Mouse (Mus musculus) midbrain, embryonic 14.5 days (tissue): ENCODE results near the gene Tmem150b. TPM values are rescaled to one million over a fixed set of nuclear protein-coding genes. Genes with fewer than 3 reads are reported as not detected.

Experiments
- ATAC-seq: fragments of 200-750 bp; cut with Nextera tagmentation; 2 replicates; pipeline ENCODE4 v1.8.0; 2017; ENCODE audit warnings: moderate number of reproducible peaks, moderate library complexity; ENCODE audit not compliant: low FRiP score, low TSS enrichment
- DNase-seq: peaks from one replicate; pipeline ENCODE4 v3.0.0-alpha.2; 2015
- H3K27ac ChIP-seq: fragments of 300-500 bp; sonication (generic); replicated peaks from 2 replicates; pipeline ENCODE4 v1.5.1; 2014; ENCODE audit warnings: mild to moderate bottlenecking, low read depth, low read length, moderate library complexity
- H3K27me3 ChIP-seq: fragments of 300-500 bp; sonication (generic); 2 replicates; pipeline ENCODE4 v1.6.1; 2014; ENCODE audit warnings: low read length, control low read depth, mixed read lengths; ENCODE audit not compliant: control insufficient read depth, insufficient read depth
- H3K36me3 ChIP-seq: fragments of 300-500 bp; sonication (generic); 2 replicates; pipeline ENCODE4 v1.6.1; 2014; ENCODE audit warnings: low read length, control low read depth; ENCODE audit not compliant: control insufficient read depth, insufficient read depth
- H3K4me1 ChIP-seq: fragments of 300-500 bp; sonication (generic); 2 replicates; pipeline ENCODE4 v1.6.1; 2014; ENCODE audit warnings: mild to moderate bottlenecking, antibody characterized with exemption, low read length, control low read depth; ENCODE audit not compliant: control insufficient read depth, insufficient read depth
- H3K4me2 ChIP-seq: fragments of 300-500 bp; sonication (generic); 2 replicates; pipeline ENCODE4 v1.6.1; 2014; ENCODE audit warnings: mild to moderate bottlenecking, low read length, moderate library complexity
- H3K4me3 ChIP-seq: fragments of 300-500 bp; sonication (generic); replicated peaks from 2 replicates; pipeline ENCODE4 v1.5.1; 2014; ENCODE audit warnings: low read depth, low read length
- H3K9ac ChIP-seq: fragments of 300-500 bp; sonication (generic); replicated peaks from 2 replicates; pipeline ENCODE4 v1.6.1; 2014; ENCODE audit warnings: mild to moderate bottlenecking, low read length, moderate library complexity
- H3K9me3 ChIP-seq: fragments of 300-500 bp; sonication (generic); 2 replicates; pipeline ENCODE4 v1.6.1; 2016; ENCODE audit warnings: low read length, control low read depth, mixed read lengths; ENCODE audit not compliant: control insufficient read depth
- WGBS: fragments of 180-500 bp; shearing (Covaris S2); extraction: QIAGEN DNeasy Blood & Tissue Kit; methylation state at CpG from one replicate; pipeline ENCODE4 v1.1.7; 2014; 5-methylcytosine and 5-hydroxymethylcytosine counted together
- polyA plus RNA-seq: library from polyadenylated mRNA; unstranded; fragments of >200 nt; fragmentation: Nextera tagmentation; extraction: Ambion mirVana; gene quantifications from 2 replicates; pipeline ENCODE4 v1.2.1, GENCODE M21; 2014

Tmem150b gene
- polyA plus RNA-seq, 1 experiment from 2014 or later: 0.12 TPM

- 28% methylated on average over 18 of the region's 18 CpGs for WGBS
- ATAC-seq (no peak), DNase-seq (peak; percentile 66)
- Histone ChIP-seq H3K27me3 (no peaks in the 10 kb centered on the region), H3K4me2 (no peak overlapping the region), H3K27ac (no peak overlapping the region), H3K4me1 (no peaks in the 10 kb centered on the region), H3K9ac (no peak overlapping the region), H3K9me3 (no peaks in the 10 kb centered on the region), H3K4me3 (no peak overlapping the region), H3K36me3 (peaks cover 94% of the 10 kb centered on the region)
Observed at GRCm38 (mm10) chr7:4705098-4705497, 20.0 kb downstream of the Tmem150b start.

DNA sequence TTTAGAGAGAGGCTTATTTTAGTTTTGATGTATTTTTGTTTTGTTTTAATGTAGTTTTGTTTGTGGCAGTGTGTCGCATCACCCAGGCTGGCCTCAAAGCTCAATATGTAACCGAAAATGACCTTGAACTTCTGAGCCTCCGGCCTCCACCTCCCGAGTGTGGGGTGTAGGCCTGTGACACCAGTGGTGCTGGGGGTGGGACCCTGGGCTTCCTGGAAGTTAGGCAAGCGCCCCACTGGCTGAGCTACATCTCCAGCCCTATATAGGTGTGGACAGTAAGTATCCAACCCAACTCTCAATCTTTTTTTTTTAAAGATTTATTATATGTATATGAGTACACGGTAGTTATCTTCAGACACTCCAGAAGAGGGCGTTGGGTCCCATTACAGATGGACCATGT, 21.9 kb downstream of the Tmem150b start:
- no peak for ATAC-seq
- no peaks in the 10 kb centered on the region for H3K9me3 ChIP-seq
- peaks cover 93% of the 10 kb centered on the region for H3K36me3 ChIP-seq

GRCm38 (mm10) chr7:4702334-4702733, 22.7 kb downstream of the Tmem150b start:
- Histone ChIP-seq H3K4me2 (no peak overlapping the region), H3K27ac (no peak overlapping the region), H3K4me1 (no peaks in the 10 kb centered on the region), H3K9me3 (no peaks in the 10 kb centered on the region), H3K9ac (no peak overlapping the region), H3K4me3 (no peak overlapping the region), H3K27me3 (no peaks in the 10 kb centered on the region), H3K36me3 (peaks cover 91% of the 10 kb centered on the region)
- DNase-seq: no peak
- no peak for ATAC-seq
- WGBS: 44% methylated on average over 8 of the region's 8 CpGs

More for the DNA sequence above, 21.9 kb downstream of the Tmem150b start:
- WGBS: 95% methylated on average over 7 of the region's 7 CpGs
- H3K9ac ChIP-seq: no peak overlapping the region
- H3K27ac ChIP-seq: no peak overlapping the region
- no peak overlapping the region for H3K4me2 ChIP-seq
- H3K4me3 ChIP-seq: no peak overlapping the region
- no peaks in the 10 kb centered on the region for H3K4me1 ChIP-seq
- no peak for DNase-seq
- no peaks in the 10 kb centered on the region for H3K27me3 ChIP-seq

DNA sequence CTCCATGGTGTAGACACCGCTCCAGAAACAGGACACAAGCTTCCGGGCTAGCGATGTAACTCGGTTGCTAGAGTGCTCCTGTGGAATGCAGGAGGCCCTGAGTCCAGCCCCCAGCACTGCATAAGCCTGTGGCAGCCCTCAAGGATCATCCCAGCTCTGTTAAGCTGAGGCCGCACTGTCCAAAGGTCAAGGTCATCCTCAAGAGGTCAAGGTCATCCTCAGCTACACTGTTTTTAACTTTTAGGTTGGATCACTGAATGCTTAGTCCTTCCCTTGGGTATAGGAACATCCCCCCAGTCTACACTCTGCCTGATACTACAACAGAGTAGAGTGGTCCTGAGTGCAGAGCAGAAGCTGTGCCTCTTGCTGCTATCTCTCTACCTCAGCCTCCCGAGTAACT, 32.0 kb downstream of the Tmem150b start:
- DNase-seq (no peak), ATAC-seq (no peak)
- Histone ChIP-seq H3K9ac (no peak overlapping the region), H3K4me3 (no peak overlapping the region), H3K27ac (no peak overlapping the region), H3K4me2 (no peak overlapping the region), H3K9me3 (no peaks in the 10 kb centered on the region), H3K36me3 (peaks cover 52% of the 10 kb centered on the region), H3K4me1 (peaks cover 10% of the 10 kb centered on the region), H3K27me3 (no peaks in the 10 kb centered on the region)
- WGBS: 60% methylated on average over 6 of the region's 6 CpGs

GRCm38 (mm10) chr7:4690951-4691653, 33.9 kb downstream of the Tmem150b start:
- WGBS: 3% methylated on average over 32 of the region's 35 CpGs
- H3K9ac ChIP-seq: peak overlapping the region; percentile 100
- peaks cover 37% of the 10 kb centered on the region for H3K36me3 ChIP-seq
- H3K4me3 ChIP-seq: peak overlapping the region; percentile 99
- peak; percentile 74 for ATAC-seq
- no peaks in the 10 kb centered on the region for H3K9me3 ChIP-seq
- H3K4me1 ChIP-seq: peaks cover 10% of the 10 kb centered on the region
- no peaks in the 10 kb centered on the region for H3K27me3 ChIP-seq
- DNase-seq: peak; percentile 51
- H3K4me2 ChIP-seq: peak overlapping the region; percentile 74
- peak overlapping the region; percentile 96 for H3K27ac ChIP-seq

GRCm38 (mm10) chr7:4690387-4690786, 34.7 kb downstream of the Tmem150b start, which contains the start of gene Brsk1:
TSS of gene Brsk1 (plus strand) at chr7:4690604.
- peaks cover 30% of the 10 kb centered on the region for H3K36me3 ChIP-seq
- H3K27me3 ChIP-seq: no peaks in the 10 kb centered on the region
- no peaks in the 10 kb centered on the region for H3K9me3 ChIP-seq
- DNase-seq (peak; percentile 96), ATAC-seq (peak; percentile 91)
- H3K4me3 ChIP-seq: peak within 1 kb of the TSS; percentile 99
- H3K27ac ChIP-seq: peak within 1 kb of the TSS; percentile 96
- 1% methylated on average over 15 of the region's 18 CpGs for WGBS
- peak within 1 kb of the TSS; percentile 100 for H3K9ac ChIP-seq
- H3K4me2 ChIP-seq: peak within 1 kb of the TSS; percentile 74
- H3K4me1 ChIP-seq: peaks cover 10% of the 10 kb centered on the region

GRCm38 (mm10) chr7:4684632-4685417, 40.2 kb downstream of the Tmem150b start, which contains the start of gene Hspbp1:
TSS of gene Hspbp1 (minus strand) at chr7:4685068.
- peak within 1 kb of the TSS; percentile 92 for H3K4me2 ChIP-seq
- peak within 1 kb of the TSS; percentile 59 for H3K9ac ChIP-seq
- ATAC-seq (peak; percentile 95), DNase-seq (peak; percentile 95)
- under 1% methylated on average over 32 of the region's 32 CpGs for WGBS
- H3K36me3 ChIP-seq: peaks cover 16% of the 10 kb centered on the region
- H3K27ac ChIP-seq: peak within 1 kb of the TSS; percentile 83
- no peaks in the 10 kb centered on the region for H3K27me3 ChIP-seq
- H3K9me3 ChIP-seq: no peaks in the 10 kb centered on the region
- peak within 1 kb of the TSS; percentile 73 for H3K4me3 ChIP-seq
- peaks cover 7% of the 10 kb centered on the region for H3K4me1 ChIP-seq

DNA sequence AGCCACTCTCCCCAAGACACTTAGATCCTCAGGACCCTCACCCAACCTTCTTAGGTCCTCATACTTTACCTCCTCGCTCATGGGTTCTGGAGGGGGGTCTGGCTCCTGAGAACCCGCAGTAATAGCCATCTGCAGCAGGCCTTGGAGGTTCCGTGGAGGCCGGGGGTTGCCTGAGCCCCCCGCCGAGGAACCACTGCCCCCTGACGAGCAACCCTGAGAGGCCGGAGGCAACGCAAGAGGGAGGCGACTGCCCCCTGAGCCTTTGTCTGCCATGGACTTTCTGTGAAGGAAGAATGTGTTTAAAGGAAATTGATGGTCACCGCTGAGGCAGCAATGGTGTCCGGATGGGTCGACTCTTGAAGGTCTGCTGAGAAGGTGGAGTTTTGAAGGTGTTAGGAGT, 40.8 kb downstream of the Tmem150b start:
- H3K9ac ChIP-seq: peak overlapping the region; percentile 59
- H3K4me1 ChIP-seq: peaks cover 7% of the 10 kb centered on the region
- H3K4me2 ChIP-seq: peak overlapping the region; percentile 92
- peaks cover 18% of the 10 kb centered on the region for H3K36me3 ChIP-seq
- no peaks in the 10 kb centered on the region for H3K9me3 ChIP-seq
- H3K4me3 ChIP-seq: peak overlapping the region; percentile 73
- no peak for DNase-seq
- 1% methylated on average over 13 of the region's 13 CpGs for WGBS
- ATAC-seq: 0 out of 2 replicates have a peak, but pooled peaks have one; percentile 2
- H3K27me3 ChIP-seq: no peaks in the 10 kb centered on the region
- H3K27ac ChIP-seq: no peak overlapping the region
